Mouse (Mus musculus) ES-Bruce4 (cell line): ENCODE measurements at regions not wholly inside any gene's neighbourhood (a gene's known extent, or its start where the extent isn't known, plus 50 kb on each side); places are given as distances from the start of the nearest gene placed in this dataset.

Source experiments
- CTCF ChIP-seq: IDR thresholded peaks from one replicate; pipeline ENCODE4 v1.8.1; 2011; ENCODE audit warnings: low read depth, low read length
- EP300 ChIP-seq: IDR thresholded peaks from 2 replicates; pipeline ENCODE4 v1.6.1; 2011; ENCODE audit warnings: low read depth, low read length; ENCODE audit not compliant: insufficient read depth

GRCm38 (mm10) chr6:107386094-107386678 is 143.4 kb upstream of the Lrrn1 start:
- TF ChIP-seq CTCF (no peak), EP300 (no peak)
